Mouse (Mus musculus) kidney, embryonic 14.5 days (tissue): ENCODE measurements around the gene Capn10. TPM values are rescaled to one million over a fixed set of nuclear protein-coding genes. Genes with fewer than 3 reads are reported as not detected.
"Not testable (repeated sequence)": the region's sequence is repeated elsewhere in the genome, so short reads cannot be mapped to it uniquely, and the experiment has no call there.

Source experiments
- ATAC-seq: fragments of 200-750 bp; cut with Nextera tagmentation; 2 replicates; pipeline ENCODE4 v1.8.0; 2017; ENCODE audit warnings: moderate number of reproducible peaks, mild to moderate bottlenecking, moderate TSS enrichment, moderate library complexity; ENCODE audit not compliant: low FRiP score, low TSS enrichment
- H3K27ac ChIP-seq: fragments of 300-500 bp; sonication (generic); 2 replicates; pipeline ENCODE4 v1.5.1; 2014; ENCODE audit warnings: low read depth, mild to moderate bottlenecking, low read length, moderate library complexity, mixed read lengths
- H3K27me3 ChIP-seq: fragments of 300-500 bp; sonication (generic); 2 replicates; pipeline ENCODE4 v1.6.1; 2014; ENCODE audit warnings: mild to moderate bottlenecking, low read length; ENCODE audit not compliant: control insufficient read depth, insufficient read depth
- H3K36me3 ChIP-seq: fragments of 300-500 bp; sonication (generic); 2 replicates; pipeline ENCODE4 v1.6.1; 2014; ENCODE audit warnings: low read length, mixed read lengths; ENCODE audit not compliant: control insufficient read depth, insufficient read depth
- H3K4me1 ChIP-seq: fragments of 300-500 bp; sonication (generic); 2 replicates; pipeline ENCODE4 v1.6.1; 2014; ENCODE audit warnings: low read length, mixed read lengths; ENCODE audit not compliant: control insufficient read depth, insufficient read depth
- H3K4me2 ChIP-seq: fragments of 300-500 bp; sonication (generic); replicated peaks from 2 replicates; pipeline ENCODE4 v1.6.1; 2014; ENCODE audit warnings: low read depth, mild to moderate bottlenecking, low read length
- H3K4me3 ChIP-seq: fragments of 300-500 bp; sonication (generic); 2 replicates; pipeline ENCODE4 v1.5.1; 2014; ENCODE audit warnings: mild to moderate bottlenecking, low read length
- H3K9ac ChIP-seq: fragments of 300-500 bp; sonication (generic); 2 replicates; pipeline ENCODE4 v1.6.1; 2014; ENCODE audit warnings: low read depth, mild to moderate bottlenecking, low read length, moderate library complexity
- H3K9me3 ChIP-seq: fragments of 300-500 bp; sonication (generic); 2 replicates; pipeline ENCODE4 v1.6.1; 2016; ENCODE audit warnings: low read length; ENCODE audit not compliant: control insufficient read depth
- WGBS: fragments of 180-500 bp; shearing (Covaris S2); extraction: QIAGEN DNeasy Blood & Tissue Kit; methylation state at CpG from one replicate; pipeline ENCODE4 v1.1.7; 2014; 5-methylcytosine and 5-hydroxymethylcytosine counted together
- polyA plus RNA-seq: library from polyadenylated mRNA; unstranded; fragments of >200 nt; fragmentation: Nextera tagmentation; extraction: Ambion mirVana; gene quantifications from 2 replicates; pipeline ENCODE4 v1.2.1, GENCODE M21; 2014

The Capn10 gene
- polyA plus RNA-seq, 1 experiment from 2014 or later: 28.7 TPM

DNA sequence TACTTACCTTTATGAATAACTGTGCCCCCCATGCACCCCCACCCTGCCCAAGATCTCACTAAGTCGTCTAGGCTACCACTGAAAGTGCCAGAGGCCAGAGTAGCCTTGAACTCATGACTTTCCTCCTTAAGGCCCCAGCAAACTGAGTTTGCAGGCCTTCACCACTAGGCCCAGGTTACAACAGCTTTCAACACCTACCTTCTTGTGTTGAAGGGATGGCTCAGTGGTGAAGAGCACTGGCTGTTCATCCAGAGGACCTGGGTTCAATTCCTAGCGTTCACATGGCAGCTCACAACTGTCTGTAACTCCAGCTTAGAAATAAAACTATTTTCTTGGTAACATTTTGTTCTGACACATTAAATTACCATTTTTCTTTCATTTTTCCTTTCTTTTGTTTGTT, 19.5 kb downstream of the Capn10 start:
- no peak overlapping the region for H3K9ac ChIP-seq
- no peak overlapping the region for H3K27ac ChIP-seq
- no peaks in the 10 kb centered on the region for H3K27me3 ChIP-seq
- H3K36me3 ChIP-seq: peaks cover 4% of the 10 kb centered on the region
- no peaks in the 10 kb centered on the region for H3K4me1 ChIP-seq
- H3K4me3 ChIP-seq: no peak overlapping the region
- no peaks in the 10 kb centered on the region for H3K9me3 ChIP-seq
- H3K4me2 ChIP-seq: no peak overlapping the region
- ATAC-seq: no peak
- WGBS: 67% methylated on average over 2 of the region's 2 CpGs

DNA sequence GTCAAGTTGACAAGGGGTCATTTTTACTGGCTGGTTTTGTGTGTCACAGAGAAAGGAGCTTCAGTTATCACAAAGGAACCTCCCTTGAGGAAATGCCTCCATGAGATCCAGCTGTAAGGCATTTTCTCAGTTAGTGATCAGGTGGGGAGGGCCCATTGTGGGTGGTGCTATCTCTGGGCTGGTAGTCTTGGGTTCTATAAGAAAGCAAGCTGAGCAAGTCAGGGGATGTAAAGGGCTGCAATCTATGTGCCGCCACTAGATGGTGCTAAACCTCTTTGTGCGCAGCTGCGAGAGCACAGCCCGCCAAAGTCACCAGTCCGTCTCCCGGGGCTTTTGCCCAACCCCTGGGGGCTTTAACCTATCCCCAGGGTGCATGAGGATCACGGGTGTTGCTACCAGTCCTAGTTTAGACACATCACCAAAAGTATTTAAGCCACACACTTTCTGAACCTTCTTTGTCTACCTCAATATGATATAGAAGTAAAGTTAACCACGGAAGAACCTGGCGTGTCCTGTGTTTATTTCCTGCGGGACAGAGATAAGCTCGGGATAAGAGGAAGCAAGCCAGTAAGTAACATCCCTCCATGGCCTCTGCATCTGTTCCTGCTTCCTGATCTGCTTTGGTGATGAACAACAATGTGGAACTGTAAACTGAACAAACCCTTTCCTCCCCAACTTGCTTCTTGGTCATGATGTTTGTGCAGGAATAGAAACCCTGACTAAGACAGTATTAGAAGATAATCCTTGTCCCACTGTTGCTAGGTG, 22.6 kb downstream of the Capn10 start:
- not testable (repeated sequence) for ATAC-seq, H3K4me3 ChIP-seq, H3K4me2 ChIP-seq, H3K27ac ChIP-seq, H3K27me3 ChIP-seq, H3K4me1 ChIP-seq, H3K36me3 ChIP-seq, H3K9me3 ChIP-seq
- 0 out of 2 replicates have a peak overlapping the region, but pooled peaks have one; percentile 23 for H3K9ac ChIP-seq
- WGBS: 8% methylated on average over 11 of the region's 11 CpGs

DNA sequence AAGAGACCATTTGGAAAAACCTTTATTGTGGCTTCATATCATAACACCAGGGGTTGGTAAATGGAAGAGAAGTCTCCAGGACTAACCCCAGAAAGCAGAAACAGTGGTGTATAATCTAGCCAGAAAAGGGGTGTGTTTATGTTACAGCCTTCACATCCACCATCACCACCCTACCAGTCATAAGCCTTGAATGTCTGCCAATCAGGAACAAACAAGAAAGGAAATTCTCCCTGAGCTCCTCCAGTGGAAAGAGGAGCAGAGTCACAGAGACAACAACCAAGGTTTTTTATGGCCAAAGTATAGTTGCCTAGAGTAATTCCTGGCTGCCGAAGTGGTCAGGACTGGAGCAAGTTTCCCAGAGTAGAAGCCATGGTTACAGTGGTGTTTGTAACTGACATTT, 24.8 kb downstream of the Capn10 start:
- H3K4me1 ChIP-seq: no peaks in the 10 kb centered on the region
- no peak overlapping the region for H3K27ac ChIP-seq
- no peak overlapping the region for H3K9ac ChIP-seq
- H3K36me3 ChIP-seq: no peaks in the 10 kb centered on the region
- WGBS: 60% methylated on average over 1 of the region's 1 CpGs
- no peak overlapping the region for H3K4me3 ChIP-seq
- no peaks in the 10 kb centered on the region for H3K27me3 ChIP-seq
- no peak for ATAC-seq
- H3K4me2 ChIP-seq: no peak overlapping the region
- no peaks in the 10 kb centered on the region for H3K9me3 ChIP-seq

DNA sequence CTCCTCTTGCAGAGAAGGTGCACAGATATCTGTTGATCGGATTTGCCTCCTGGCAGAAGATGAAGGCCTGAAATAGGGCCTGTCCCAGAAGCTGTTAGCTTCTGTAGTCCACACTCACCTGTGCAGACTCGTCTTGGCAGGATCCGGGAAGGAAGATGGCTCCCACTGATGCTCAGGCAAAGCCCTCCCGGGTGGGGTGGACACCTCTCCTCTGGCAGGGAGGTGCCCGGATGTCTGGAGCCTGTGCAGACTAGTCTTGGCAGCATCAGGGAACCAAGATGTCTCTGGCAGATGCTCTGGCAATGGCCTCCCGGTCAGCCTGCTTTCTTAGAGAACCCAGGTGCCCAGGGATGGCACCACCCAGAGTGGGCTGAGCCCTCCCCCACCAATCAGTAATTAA, 36.6 kb downstream of the Capn10 start:
- H3K9ac ChIP-seq, H3K36me3 ChIP-seq, H3K9me3 ChIP-seq, H3K27ac ChIP-seq, H3K4me2 ChIP-seq, H3K27me3 ChIP-seq, ATAC-seq, H3K4me3 ChIP-seq, H3K4me1 ChIP-seq: not testable (repeated sequence)
- WGBS: 86% methylated on average over 6 of the region's 6 CpGs

DNA sequence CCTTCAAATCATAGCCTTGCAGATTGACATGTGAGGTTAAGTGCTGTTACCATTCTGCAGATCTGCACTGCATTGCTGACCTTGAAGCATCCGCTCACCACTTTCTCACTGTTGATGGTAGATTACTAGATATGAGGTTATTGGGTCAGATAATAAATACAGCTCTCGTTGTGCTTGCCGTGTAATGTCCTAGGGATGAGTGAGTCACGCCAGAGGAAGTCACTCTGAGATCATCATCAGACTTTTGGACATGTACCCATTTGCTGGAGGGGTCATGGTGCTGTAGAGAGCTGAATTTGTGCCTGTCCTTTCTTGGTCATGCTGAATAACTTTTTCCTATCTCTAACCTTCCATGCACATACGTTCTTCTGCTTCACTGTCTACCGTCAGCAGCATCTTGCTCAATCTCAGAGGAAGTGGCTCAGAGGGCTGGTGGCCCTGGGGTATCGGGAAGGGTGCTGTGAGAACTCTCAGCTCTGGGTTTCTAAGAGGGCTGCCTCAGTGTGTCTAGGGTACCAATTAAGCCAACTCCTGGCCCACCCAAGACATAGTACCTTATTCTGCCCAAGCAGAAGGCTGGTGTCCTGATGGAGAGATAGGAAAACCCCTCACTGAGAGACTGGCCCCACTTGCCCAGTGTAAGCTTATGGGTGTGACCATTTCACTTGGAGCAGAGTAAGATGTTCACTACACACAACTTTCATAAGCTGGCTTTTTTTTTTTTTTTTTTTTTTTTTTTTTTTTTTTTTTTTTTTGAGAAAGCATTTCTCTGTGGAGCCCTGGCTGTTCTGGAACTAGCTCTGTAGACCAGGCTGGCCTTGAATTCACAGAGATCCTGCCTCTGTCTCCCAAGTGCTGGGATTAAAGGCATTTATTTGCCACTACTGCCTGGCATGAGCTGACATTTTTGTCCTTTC, 38.0 kb downstream of the Capn10 start:
- 86% methylated on average over 7 of the region's 7 CpGs for WGBS
- no peaks in the 10 kb centered on the region for H3K4me1 ChIP-seq
- ATAC-seq: no peak
- H3K27ac ChIP-seq: no peak overlapping the region
- H3K27me3 ChIP-seq: no peaks in the 10 kb centered on the region
- H3K36me3 ChIP-seq: no peaks in the 10 kb centered on the region
- H3K4me3 ChIP-seq: no peak overlapping the region
- H3K4me2 ChIP-seq: no peak overlapping the region
- no peaks in the 10 kb centered on the region for H3K9me3 ChIP-seq
- no peak overlapping the region for H3K9ac ChIP-seq

DNA sequence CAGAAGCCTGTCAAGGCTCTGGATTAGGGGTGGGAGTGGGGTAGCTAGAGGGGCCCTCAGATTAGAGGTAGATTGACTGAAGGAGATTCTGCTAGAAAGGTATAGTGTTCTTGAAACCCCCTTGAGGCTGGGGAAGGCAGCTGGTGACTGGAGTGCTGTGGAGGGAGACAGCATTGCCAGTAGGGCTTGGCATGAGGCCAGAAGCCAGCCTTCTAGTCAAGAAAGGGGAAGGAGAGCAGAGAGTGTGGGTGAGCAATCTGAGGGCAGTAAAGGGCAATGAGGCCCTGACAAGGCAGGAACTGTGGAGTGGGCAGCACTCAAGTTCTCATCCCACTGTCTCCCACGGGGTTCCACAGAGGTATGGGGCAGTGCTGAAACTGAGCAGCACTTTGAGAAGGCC, 38.7 kb downstream of the Capn10 start:
- Histone ChIP-seq H3K4me3 (no peak overlapping the region), H3K36me3 (no peaks in the 10 kb centered on the region), H3K9me3 (no peaks in the 10 kb centered on the region), H3K9ac (no peak overlapping the region), H3K4me1 (no peaks in the 10 kb centered on the region), H3K4me2 (no peak overlapping the region), H3K27ac (no peak overlapping the region), H3K27me3 (no peaks in the 10 kb centered on the region)
- 45% methylated on average over 1 of the region's 1 CpGs for WGBS
- no peak for ATAC-seq

DNA sequence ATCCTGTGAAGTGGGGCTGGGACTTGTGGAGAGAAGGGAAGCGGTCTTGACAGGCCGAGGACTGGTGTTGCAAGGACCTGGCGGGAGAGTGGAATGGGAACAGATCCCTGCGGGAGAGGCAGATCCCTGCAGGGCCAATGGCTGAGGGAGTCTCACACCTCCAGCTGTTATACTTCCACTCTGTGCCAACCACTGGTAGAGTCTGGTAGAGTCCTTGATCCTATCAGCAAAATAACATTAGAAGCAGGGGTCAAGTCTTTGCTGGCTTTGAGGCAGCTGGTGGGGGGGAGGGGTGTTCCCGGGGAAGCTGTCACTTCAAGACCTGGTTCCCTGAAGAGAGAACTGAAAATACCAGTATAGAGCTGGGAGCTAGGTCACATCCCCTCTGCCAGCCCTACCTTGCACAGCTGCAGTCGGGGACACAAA, 42.0 kb downstream of the Capn10 start:
- 44% methylated on average over 6 of the region's 6 CpGs for WGBS
- H3K27me3 ChIP-seq: no peaks in the 10 kb centered on the region
- H3K27ac ChIP-seq: no peak overlapping the region
- no peak overlapping the region for H3K4me3 ChIP-seq
- no peak for ATAC-seq
- no peaks in the 10 kb centered on the region for H3K4me1 ChIP-seq
- H3K9me3 ChIP-seq: no peaks in the 10 kb centered on the region
- H3K9ac ChIP-seq: no peak overlapping the region
- H3K4me2 ChIP-seq: no peak overlapping the region
- H3K36me3 ChIP-seq: no peaks in the 10 kb centered on the region

DNA sequence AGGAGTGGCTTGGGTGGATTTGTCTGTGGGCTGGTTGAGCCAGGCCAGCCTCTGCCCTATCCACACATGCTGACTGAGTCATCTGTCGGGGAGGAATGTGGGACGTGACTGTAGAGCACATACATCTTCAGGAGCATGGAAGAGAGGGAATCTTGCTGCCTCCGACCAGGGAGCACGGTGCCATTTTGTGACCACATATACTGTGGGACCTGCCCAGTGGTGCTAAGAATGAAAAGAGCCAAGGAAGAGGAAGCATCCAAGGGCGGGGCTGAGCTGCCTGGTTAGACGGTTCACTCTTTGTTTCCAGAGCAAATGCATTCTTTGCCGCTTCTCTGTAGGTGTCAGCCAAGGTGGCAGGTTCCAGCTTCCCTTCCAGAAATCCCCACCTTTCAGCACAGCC, 44.5 kb downstream of the Capn10 start:
- no peak for ATAC-seq
- no peaks in the 10 kb centered on the region for H3K9me3 ChIP-seq
- no peak overlapping the region for H3K4me3 ChIP-seq
- no peaks in the 10 kb centered on the region for H3K27me3 ChIP-seq
- no peak overlapping the region for H3K9ac ChIP-seq
- no peaks in the 10 kb centered on the region for H3K36me3 ChIP-seq
- H3K4me2 ChIP-seq: no peak overlapping the region; the same call in 1 of the 2 replicates
- H3K4me1 ChIP-seq: no peaks in the 10 kb centered on the region
- no peak overlapping the region for H3K27ac ChIP-seq
- WGBS: 55% methylated on average over 7 of the region's 7 CpGs

DNA sequence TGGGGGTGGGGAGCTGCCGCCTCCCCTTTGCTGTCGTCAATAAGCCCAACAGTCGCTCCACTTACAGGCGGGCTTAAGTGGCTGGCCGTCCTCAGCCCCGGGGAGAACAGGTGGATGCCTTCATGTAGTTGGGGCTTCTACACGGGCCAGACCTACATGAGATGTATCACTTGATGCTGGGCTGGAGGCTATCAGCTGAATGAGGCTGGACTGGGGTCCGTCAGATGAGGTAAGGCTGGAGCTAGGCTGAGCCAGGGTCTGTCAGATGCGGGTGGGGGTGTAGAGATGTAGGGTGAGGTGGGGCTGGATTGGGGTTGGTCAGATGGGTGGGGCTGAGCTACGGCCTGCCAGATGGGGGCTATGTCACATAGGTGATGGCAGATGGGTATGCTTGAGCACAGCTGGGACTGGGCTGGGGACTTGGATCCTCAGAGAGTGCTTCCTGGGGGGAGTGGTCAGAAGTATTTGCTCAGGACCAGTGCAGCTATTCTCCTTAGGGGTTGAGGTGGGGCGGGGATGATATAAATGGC, 45.0 kb downstream of the Capn10 start:
- Histone ChIP-seq H3K36me3 (no peaks in the 10 kb centered on the region), H3K4me2 (no peak overlapping the region; the same call in 1 of the 2 replicates), H3K27ac (no peak overlapping the region), H3K4me3 (no peak overlapping the region), H3K9me3 (no peaks in the 10 kb centered on the region), H3K27me3 (no peaks in the 10 kb centered on the region), H3K4me1 (no peaks in the 10 kb centered on the region), H3K9ac (no peak overlapping the region)
- peak; percentile 48; the same call in 1 of the 2 replicates for ATAC-seq
- 24% methylated on average over 11 of the region's 11 CpGs for WGBS
